1 mouse cellular context compared by ENCODE assay signal in the genomic region with DNA sequence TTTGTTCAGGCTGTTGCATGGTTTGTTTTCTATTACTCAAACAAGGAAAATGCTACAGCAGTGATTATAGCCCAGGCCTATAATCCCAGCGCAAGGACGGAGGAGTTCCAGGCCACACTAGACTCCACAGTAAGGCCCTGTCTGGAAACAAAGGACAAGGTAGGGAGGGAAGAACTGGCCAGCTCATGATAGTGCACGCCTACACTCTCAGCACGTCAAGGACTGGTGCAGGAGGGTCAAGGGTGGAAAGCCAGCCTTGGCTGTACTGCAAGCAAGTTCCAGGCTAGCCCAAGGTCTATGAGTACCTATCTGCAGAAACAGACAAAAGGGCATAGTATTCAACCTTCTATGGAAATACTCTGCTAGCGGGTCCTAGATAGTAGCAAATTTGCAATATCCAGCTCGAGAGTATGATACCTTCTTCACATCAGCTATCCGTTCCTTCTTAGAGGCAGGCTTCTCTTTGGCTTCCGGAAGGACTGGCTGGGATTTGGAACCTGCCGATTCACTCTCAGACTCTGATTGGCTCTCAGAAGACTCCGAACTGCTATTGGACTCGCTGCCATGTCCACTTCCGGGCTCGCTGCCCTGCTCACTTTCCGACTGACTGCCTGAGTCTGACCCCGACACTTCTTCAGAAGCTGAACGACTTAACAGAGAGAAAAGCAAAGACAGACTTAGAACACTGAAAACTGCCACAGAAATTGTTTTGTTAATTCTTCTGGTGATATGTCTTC.
TF ChIP-seq lines count a peak whose summit lies in the region.

No protein-coding gene starts in this region.

TF ChIP-seq in CH12.LX, 34 proteins besides CTCF, POLR2A, EP300 and RAD21 (continued from another document):
- TF ChIP-seq USF2 (conservative IDR thresholded peaks at IDR 0.05; ENCODE audit: low read depth, low read length), result no peak
